ENCODE assay signal across 9 mouse cellular contexts in genomic region chr3:135328560-135328959, GRCm38 (mm10). TPM values are rescaled to one million over a fixed set of nuclear protein-coding genes. Genes with fewer than 3 reads are reported as not detected.
DNase-seq lines count a peak whose midpoint lies in the region; ATAC-seq and TF ChIP-seq lines count a peak whose summit lies in the region.
"Had no signal": no experiment of that assay in that cellular context is flagged by ENCODE, and none has a peak within 500 bp of the region (broad histone marks: within the 10 kb centered on the region; RNA-seq: fewer than 3 reads in every experiment).

No protein-coding gene starts in this region.

- 0 out of 2 replicates have a peak, but pooled peaks cover 2% of the 10 kb centered on the region for H3K4me1 ChIP-seq in hindbrain, embryonic 14.5 days (replicated peaks; ENCODE audit: control insufficient read depth, insufficient read depth, low read length)
- H3K4me1 ChIP-seq in hindbrain, embryonic 13.5 days (replicated peaks), result no peaks in the 10 kb centered on the region; the same call in 1 of the 2 replicates

- H3K27ac ChIP-seq in hindbrain, embryonic 14.5 days, result no peak overlapping the region
- H3K27ac ChIP-seq in hindbrain, embryonic 13.5 days, result no peak overlapping the region

- POLR2A ChIA-PET in Patski (lab: Charles Lee), result interaction anchor here (0.8 kb wide), 1 partner anchor 48 kb away, joined by 3 read pairs; no protein-coding TSS in a partner anchor

- peak; percentile 92 for TF ChIP-seq CTCF in Patski (IDR thresholded peaks at IDR 0.05)

- H3K9me3 ChIP-seq in hindbrain, embryonic 14.5 days (ENCODE audit: control insufficient read depth, low read length), result no peaks in the 10 kb centered on the region
- no peaks in the 10 kb centered on the region for H3K9me3 ChIP-seq in hindbrain, embryonic 13.5 days

- 47% methylated on average over 3 of the region's 3 CpGs for WGBS in hindbrain, embryonic 14.5 days
- 44% methylated on average over 3 of the region's 3 CpGs for WGBS in hindbrain, embryonic 13.5 days

- CTCF ChIA-PET in Patski (lab: Charles Lee), result interaction anchor here (0.8 to 4.4 kb wide), 14 partner anchors 8 to 48 kb away, joined by 3 to 19 read pairs (median 4); partner anchors contain the start of gene Bdh2

- peak; percentile 41 for DNase-seq in hindbrain, embryonic 14.5 days (ENCODE audit: low spot score)
- peak; percentile 74 to 76 for DNase-seq in B cell, adult 2 months
- no peak for DNase-seq in Patski (ENCODE audit: low read depth, low spot score)
- peak; percentile 65 for DNase-seq in embryo, embryonic 10 days (ENCODE audit: low spot score)
- DNase-seq in kidney, postnatal 25 days, result peak; percentile 72 to 84
- DNase-seq in naive thymus-derived CD4-positive, alpha-beta T cell, adult 2 months (ENCODE audit: low read depth), result peak; percentile 74
- peak; percentile 76 to 77 for DNase-seq in thymus, postnatal 36 days

- H3K4me2 ChIP-seq in hindbrain, embryonic 14.5 days (replicated peaks), result no peak overlapping the region
- H3K4me2 ChIP-seq in hindbrain, embryonic 13.5 days, result no peak overlapping the region

- no peak overlapping the region for H3K9ac ChIP-seq in hindbrain, embryonic 14.5 days
- H3K9ac ChIP-seq in hindbrain, embryonic 13.5 days, result no peak overlapping the region

- in situ Hi-C loops in Patski (cut with MboI; ENCODE audit: low pct_unique_long_range_greater_than_20kb), result loop anchor here (5.0 kb wide), 1 partner anchor 36 kb away; no protein-coding TSS in a partner anchor

- H3K4me3 ChIP-seq in hindbrain, embryonic 14.5 days (replicated peaks; ENCODE audit: low read length), result no peak overlapping the region
- no peak overlapping the region for H3K4me3 ChIP-seq in hindbrain, embryonic 13.5 days
- H3K4me3 ChIP-seq: erythroblast, embryonic 14.5 days had no signal

- H3K36me3 ChIP-seq in hindbrain, embryonic 14.5 days (replicated peaks; ENCODE audit: control insufficient read depth, insufficient read depth), result no peaks in the 10 kb centered on the region
- no peaks in the 10 kb centered on the region for H3K36me3 ChIP-seq in hindbrain, embryonic 13.5 days

- no peaks in the 10 kb centered on the region for H3K27me3 ChIP-seq in hindbrain, embryonic 14.5 days (ENCODE audit: control insufficient read depth, insufficient read depth, low read length)
- no peaks in the 10 kb centered on the region for H3K27me3 ChIP-seq in hindbrain, embryonic 13.5 days
- H3K27me3 ChIP-seq in Patski, result no peaks in the 10 kb centered on the region

- ATAC-seq in hindbrain, embryonic 14.5 days (ENCODE audit: low FRiP score), result no peak
- ATAC-seq in hindbrain, embryonic 13.5 days (ENCODE audit: low FRiP score), result no peak
- ATAC-seq in Patski, result peak; percentile 76

RNA-seq across cellular contexts. Expression of gene Slc9b1, which starts 19.3 kb away (rescaled TPM):
- 0.16 and 0.37 TPM in 2 replicates for polyA plus RNA-seq in hindbrain, embryonic 14.5 days (2014; fragmentation: Nextera tagmentation; extraction: Ambion mirVana)
- 0.12 TPM in 1 of 2 replicates, not detected in the other for polyA plus RNA-seq in hindbrain, embryonic 13.5 days (2015; fragmentation: Nextera tagmentation; extraction: Ambion mirVana)
- polyA plus RNA-seq in Patski (2021), result not detected
- polyA plus RNA-seq: erythroblast, embryonic 14.5 days had no signal

RNA-seq across cellular contexts. Expression of gene Slc9b2, which starts 21.1 kb away (rescaled TPM):
- 1.8 and 2.9 TPM in 2 replicates for polyA plus RNA-seq in hindbrain, embryonic 14.5 days (2014; fragmentation: Nextera tagmentation; extraction: Ambion mirVana)
- 1.1 and 1.4 TPM in 2 replicates for polyA plus RNA-seq in hindbrain, embryonic 13.5 days (2015; fragmentation: Nextera tagmentation; extraction: Ambion mirVana)
- polyA plus RNA-seq in Patski (2021), result not detected
- polyA plus RNA-seq: erythroblast, embryonic 14.5 days had no signal

RNA-seq across cellular contexts. Expression of gene Bdh2, which starts 47.5 kb away (rescaled TPM):
- 4.6 and 5.5 TPM in 2 replicates for polyA plus RNA-seq in hindbrain, embryonic 14.5 days (2014; fragmentation: Nextera tagmentation; extraction: Ambion mirVana)
- 5.8 TPM in 2 replicates for polyA plus RNA-seq in hindbrain, embryonic 13.5 days (2015; fragmentation: Nextera tagmentation; extraction: Ambion mirVana)
- 147 TPM for polyA plus RNA-seq in Patski (2021)
- polyA plus RNA-seq: erythroblast, embryonic 14.5 days had no signal

Comparison
In these comparisons a context has a peak if more than half of its experiments do, and no peak if none do; other contexts are left out.
1. RNA of gene Bdh2, which starts 47.5 kb away (polyA plus RNA-seq): 147 TPM in Patski (single experiment); 5.8 TPM in hindbrain, embryonic 13.5 days and 4.6 to 5.5 TPM in hindbrain, embryonic 14.5 days; every median in the first group is over 10 times any median in the second.